Mouse (Mus musculus): ENCODE data around the gene Dnaaf3. TPM values are rescaled to one million over a fixed set of nuclear protein-coding genes. Genes with fewer than 3 reads are reported as not detected.
A peak's percentile ranks its signal among the peaks of the same experiment; 100 is the strongest.

Dnaaf3 gene
- total and polyA plus RNA-seq, 3 experiments, result 0.66 to 3.0 (median 0.98) TPM

DNA sequence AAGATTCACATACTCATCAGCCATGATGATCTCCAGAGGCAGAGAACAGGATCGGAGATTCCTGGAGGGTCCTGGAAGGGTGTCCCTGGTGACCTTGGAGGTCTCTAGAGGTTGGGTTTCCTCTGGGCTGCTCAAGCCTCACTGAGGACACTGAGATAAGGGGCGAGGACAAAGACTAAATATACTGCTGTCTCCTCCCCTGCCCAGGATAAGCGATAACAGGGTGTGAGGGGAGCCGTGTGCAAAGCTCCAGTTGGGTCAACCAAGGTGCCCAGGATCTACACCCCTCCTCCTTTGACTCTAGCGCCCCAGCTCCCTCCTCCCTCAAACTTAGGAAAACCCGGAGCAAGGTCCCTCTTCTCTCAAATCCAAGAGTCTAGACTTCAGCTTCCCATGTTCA lies 10.0 kb downstream of the Dnaaf3 start:
- no peak for DNase-seq

DNA sequence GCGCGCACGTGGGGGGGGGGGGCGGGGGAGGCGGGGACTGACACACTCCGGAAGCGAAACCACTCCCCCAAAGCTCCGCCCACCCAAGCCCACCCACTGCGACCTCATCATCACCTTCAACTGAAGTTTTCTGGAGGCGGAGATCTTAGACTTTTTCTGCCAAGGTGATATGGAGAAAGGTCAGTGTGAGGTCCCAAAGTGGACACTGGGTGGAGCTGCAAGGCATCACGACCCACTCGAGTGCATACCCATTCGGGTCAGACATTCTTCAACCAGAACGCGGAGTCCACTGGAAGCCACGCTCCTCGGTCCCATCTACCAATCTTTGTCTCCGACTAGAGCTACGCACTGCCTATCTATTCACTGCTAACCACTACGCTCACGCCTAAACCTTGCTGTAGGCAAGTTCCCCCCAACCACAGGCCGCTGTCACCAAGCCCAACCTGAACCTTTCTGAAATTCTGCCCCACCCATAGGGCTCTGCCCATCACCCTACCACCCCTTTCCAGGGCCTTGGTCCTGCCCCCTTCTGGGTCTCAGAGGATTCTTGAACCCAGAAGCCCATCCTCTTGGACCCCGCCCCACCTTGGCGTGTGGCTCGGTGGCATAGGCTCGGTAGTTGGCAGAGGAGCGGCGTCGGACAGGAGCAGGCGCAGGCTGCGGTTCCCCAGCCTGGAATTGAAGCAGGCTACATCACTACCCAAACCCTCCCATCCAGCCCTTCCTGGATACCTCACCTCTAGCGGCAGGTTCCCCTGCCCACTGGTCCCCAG lies 10.8 kb downstream of the Dnaaf3 start:
- DNase-seq, result no peak

DNA sequence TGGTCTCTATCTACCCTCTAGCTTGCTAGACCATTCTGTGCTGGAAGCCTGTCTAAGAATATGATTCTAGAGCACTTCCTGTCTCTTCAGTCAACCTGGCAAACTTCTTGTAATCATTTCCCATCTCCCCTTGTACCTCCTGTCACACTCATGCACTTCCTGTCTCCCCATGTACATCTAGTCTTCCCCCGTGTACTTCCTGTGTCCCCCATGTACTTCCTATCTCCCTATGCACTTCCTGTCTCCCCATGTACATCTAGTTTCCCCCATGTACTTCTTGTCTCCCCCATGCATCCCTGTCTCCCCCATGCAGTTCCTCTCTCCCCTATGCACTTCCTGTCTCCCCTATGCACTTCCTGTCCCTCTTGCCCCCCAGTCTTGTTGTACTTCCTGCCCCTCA lies 13.8 kb downstream of the Dnaaf3 start:
- no peak for DNase-seq

DNA sequence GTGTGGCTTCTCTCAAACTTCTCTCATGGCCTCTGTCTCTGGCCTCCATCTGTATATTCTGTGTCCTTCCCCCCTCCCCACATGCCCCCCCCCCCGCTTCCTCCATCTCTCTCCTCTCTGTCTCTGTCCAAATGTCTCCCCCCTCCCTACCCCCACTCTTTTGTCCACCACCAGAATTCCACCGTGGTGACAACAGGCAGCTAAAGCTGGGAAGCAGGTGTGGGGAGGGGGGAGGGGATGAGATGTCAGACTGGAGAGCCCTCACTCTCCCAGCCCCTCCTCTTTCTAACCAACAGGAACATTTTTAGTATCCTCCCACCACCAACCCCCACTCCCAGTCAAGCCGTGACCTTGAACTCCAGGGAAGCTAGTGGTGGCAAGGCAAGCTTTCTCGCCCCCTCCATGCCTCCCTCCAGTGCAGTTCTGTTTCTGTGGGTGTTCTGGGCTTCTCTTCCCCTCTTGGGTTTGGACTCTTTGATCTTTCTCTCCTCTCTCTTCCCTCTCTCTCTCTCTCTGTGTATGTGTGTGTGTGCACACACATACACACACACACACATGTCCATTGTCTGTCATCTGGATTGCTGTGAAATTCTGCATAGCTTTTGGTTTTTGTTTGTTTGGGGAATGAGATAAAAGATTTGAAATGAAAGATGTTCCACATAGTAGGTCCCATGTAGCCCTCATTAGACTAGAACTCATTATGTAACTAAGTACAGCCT lies 15.8 kb downstream of the Dnaaf3 start, which contains the start of gene Tnnt1:
TSS of gene Tnnt1 (minus strand) at position 51 of the 719 bp plus-strand sequence.
- no peak for DNase-seq

DNA sequence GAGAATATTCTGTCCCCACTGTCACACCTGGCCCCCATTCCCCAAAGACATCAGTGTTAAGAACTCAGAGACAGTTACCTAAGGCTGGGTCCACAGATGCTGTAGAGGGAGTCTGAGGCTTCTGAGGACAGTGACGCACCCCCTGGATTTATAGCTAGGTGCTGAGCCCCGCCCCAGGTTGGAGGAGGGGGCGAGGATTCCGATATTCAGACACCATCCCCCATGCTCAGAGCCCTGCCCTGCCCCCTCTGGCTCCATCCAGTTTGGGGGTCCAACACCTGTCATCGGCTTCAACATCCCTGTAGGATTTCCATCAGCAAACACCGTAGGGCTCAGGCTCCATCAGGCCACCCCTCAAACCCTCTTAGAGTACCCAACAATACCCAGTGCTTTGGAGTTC lies 16.4 kb downstream of the Dnaaf3 start:
- DNase-seq, result no peak

DNA sequence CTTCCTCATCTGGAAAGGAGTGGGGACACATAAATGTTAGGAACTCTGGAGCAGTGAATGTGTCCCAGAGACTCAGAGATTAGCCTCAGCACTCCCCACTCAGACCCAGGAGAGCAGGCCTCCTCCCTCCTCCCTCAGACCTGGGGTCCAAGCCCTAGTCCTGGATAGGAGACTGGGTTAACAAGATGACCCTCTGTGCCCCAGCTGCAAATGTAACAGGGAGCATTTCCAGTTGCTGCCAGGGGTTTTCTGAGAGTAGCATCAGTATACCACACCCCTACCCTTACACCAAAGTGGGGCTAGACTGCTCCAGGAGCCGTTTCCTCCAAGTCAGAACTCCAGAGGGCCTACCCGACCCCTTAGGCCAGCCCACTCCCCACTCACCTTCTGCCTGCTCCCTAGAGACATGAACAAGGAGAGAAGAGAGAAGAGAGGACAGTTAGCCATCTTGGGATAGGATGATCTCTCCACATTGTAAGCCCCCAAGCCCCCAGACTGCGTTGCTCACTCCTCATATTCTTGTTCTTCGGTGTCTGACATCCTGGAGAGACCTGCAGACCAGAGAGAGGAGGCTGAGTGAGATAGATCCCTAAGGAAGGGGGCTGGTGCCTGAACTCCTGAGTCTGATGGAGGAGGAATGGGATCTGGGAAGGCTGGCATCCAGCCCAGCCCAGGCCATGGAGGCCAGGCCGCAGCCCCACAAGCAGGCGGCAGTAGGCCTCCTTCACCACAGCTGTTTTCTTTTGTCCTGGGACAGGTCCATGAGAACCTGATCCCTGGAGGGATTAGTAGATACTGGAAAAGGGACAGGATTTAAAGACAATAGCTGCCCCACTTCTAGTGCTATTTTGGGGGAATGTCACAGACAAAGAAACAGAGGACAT lies 18.2 kb downstream of the Dnaaf3 start:
- DNase-seq, result no peak

DNA sequence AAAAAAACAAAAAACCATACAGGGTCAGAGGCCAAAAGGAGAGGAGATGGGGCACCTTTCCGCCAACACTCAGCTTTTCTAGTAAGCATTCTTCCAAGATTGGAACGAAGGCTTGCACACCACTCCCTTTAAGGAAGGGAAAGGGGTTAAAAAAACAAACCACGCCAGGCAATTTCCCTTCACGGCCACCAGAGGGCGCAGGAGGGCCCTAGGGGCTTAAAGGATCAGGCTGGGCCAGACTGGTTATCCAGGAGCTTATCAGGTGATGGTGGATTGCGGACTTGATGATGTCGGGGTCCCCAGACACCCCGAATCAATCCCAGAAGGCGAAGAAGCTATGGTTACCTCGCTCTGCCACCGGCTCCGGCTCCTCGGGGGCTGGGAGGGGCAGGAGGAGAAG lies 19.0 kb downstream of the Dnaaf3 start:
- DNase-seq, result no peak

DNA sequence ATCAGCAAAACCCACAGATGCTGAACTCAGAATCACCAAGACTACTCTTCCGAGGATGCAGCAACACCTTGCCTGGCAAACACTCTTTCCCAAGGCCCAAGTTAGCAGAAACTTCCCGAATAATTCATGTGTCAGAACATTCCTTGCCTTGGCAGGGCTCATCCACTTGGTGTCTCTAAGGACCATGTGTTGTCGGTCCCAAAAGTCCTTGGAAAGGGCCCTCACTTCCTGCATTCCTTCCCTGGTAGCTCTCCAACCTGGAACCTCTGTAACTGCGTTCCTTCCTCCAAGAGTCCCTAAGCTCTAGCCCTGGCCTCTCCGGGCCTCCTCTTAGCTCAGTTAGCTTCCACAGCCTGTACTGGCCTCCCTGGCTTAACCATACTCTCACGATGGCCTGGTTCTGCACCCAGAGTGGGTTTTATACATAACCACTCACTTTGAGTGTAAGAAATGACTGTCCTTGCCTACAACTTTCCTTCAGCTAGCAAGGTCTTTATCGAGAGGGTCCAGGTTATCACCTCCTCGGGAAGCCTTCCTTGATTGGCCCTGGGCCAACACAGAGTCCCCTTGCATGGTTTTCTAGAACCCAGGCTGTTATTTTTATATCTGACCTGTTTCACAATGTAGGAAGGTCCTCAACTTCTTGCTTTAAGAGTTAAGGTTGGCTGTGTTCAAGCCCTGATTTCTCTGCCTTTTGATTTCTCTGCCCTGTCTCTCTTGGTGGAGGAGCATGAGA lies 20.6 kb downstream of the Dnaaf3 start:
- DNase-seq, result no peak

DNA sequence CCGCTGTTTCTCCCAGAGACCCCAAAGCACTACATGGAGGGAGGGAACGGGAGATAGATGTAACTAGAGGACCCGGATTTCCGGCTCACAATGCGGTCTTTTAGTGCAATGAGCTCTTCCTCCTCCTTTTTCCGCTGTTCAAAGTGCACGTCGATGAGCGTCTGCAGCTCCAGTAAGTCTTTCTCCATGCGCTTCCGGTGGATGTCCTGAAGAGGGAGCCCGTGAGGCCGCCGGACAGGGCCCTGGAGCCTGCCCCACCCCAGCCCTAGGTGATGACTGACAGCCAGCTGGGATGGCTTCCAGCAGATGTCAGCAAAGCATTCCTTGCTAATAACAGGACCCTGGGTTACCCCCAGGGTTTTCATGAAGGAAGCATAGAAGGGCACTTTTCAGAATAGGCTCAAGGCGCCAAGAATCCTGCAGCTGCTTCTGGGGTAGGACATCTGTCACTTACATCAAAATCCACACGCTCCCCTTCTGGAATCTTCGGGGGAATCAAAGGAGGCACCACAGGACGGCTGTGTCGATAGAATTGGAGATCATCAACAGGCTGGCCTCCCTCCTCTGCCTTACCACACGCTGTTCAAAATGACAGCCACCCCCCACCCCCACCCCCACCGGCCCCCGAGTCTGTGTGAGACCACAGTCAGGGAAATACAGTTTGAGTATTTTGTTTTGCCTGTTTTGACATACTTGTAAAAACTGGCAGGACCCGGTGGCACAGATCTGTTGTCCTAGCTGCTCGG lies 22.2 kb downstream of the Dnaaf3 start:
- DNase-seq, result peak; percentile 77

DNA sequence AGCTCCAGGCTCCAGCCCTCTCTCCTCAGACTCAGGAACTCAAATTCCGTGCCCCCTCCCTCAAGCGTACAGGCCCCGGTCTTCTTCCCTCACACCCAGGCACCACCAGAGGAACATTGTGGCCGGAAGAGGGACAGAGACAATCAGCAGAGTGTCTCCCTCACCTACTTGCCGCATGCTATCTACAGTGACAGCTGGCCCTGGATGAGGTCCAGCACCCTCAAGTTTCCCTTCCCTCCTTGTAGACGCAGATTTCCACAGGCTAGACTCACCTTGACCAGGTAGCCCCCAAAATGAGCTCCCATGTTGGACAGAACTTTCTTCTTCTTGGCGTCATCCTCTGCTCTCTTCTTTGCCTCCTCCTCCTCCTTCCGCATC lies 23.5 kb downstream of the Dnaaf3 start:
- no peak for DNase-seq

DNA sequence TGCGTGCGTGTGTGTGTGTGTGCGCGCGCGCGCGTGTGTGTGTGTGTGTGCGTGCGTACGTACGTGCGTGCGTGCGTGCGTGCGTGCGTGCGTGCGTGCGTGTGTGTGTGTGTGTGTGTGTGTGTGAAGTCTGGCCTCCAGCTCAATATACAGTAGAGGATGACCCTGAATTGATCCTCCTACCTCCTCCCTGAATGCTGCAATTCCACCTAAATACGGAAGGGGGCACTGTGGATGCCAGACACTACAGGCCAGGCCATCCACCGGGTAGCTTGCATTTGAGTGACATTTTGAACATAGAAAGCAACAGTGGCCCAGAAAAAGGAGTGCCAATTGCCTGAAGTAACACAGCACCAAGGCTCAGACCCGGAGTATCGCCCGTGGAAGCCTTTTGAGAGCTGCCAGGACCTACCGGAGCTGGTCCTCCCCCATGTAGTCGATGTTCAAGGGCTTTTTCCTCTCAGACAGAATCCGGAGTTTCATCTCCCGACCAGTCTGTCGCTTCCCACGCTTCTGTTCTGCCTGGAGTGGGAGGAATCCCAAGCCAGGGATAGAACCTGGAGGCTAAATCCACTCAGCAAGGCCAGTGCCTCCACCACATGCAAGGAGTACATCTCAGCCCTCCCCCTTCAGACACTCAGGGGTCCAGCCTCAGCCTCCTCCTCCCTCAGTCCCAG lies 24.1 kb downstream of the Dnaaf3 start:
- DNase-seq, result no peak

DNA sequence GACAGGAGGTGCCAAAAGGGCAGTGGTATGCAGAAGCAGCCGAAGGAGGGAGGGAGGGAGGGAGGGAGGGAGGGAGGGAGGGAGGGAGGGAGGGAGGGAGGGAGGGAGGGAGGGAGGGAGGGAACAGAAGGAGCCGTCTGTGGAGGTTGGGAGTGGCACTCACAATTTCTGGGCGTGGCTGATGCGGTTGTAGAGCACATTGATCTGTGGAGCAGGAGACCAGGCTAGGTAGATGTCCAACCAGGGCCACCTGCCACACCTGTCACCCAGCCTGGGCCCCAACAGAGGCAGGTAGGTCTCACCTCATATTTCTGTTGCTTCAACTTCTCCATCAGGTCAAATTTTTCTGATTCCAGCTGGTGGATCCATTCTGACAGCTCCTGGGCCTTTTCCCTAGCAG lies 25.0 kb downstream of the Dnaaf3 start:
- no peak for DNase-seq

DNA sequence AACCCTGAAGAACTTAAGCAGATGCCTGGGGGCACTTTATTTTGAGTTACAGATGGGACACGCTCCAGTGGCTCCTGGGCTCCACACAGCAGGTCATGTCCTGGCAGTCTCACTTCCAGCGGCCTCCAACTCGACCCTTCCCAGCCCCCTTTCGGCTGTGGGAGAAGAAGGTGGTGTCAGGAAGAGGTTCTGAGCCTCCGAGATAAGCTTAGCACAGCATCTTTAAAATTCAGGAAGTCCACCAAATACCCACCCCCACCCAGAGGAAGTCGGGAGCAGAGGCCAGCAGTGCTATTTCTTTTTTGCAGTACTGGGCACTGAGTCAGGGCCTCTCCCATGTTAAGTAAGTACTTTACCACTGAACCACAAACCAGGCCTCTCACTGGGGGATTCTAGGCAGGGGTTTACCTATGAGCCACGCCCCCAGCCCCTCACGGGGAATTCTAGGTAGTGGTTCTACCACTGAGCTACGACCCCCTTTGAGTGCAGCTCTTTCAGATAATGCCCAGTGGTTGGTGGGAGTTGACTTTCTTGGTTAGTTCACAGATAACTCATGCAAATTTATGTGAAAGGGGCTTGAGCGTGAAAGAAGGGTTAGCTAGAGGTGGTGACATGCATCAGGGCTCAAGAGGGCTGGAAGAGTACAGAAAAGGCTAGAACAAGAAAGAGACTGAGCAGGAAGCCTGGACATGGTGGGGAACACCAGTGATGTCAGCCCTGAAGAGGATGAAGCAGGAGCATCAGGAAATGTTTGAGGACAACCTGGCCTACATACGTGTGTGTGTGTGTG lies 27.4 kb downstream of the Dnaaf3 start:
- DNase-seq, result no peak

DNA sequence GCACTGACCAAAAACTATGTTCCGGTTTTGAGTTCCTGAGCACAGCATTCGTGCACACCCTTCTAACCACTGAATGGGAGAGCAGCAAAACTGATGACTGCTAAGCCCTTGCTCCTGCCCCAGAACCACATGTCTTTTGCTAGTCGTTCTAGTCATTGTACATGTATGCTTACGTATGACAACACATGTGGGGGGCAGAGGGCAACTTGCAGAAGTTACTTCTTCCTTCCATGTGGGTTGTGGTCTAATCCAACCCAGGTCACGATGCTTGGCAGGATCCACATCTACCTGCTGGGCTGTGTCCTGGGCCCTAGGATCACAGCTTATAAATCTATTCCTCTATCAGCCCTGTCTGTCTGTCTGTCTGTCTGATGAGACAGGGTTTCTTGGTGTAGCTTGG lies 28.4 kb downstream of the Dnaaf3 start:
- DNase-seq, result no peak

DNA sequence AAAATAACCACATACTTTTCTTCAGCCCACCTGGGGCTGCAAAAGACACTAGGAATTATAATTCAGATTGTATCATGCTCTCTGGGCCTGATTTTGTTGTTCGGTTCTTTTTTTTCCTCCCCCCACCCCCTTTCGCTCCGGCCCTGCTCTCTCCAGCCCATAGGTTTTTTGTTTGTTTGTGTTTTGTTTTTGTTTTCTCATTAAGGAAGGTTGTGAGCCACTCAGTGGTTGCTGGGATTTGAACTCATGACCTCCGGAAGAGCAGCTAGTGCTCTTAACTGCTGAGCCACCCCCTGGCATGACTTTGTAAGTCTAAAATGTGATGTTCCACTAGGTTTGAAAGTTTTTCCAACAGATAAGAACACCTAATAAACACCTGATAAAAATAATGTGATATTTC lies 29.2 kb downstream of the Dnaaf3 start:
- DNase-seq, result no peak

DNA sequence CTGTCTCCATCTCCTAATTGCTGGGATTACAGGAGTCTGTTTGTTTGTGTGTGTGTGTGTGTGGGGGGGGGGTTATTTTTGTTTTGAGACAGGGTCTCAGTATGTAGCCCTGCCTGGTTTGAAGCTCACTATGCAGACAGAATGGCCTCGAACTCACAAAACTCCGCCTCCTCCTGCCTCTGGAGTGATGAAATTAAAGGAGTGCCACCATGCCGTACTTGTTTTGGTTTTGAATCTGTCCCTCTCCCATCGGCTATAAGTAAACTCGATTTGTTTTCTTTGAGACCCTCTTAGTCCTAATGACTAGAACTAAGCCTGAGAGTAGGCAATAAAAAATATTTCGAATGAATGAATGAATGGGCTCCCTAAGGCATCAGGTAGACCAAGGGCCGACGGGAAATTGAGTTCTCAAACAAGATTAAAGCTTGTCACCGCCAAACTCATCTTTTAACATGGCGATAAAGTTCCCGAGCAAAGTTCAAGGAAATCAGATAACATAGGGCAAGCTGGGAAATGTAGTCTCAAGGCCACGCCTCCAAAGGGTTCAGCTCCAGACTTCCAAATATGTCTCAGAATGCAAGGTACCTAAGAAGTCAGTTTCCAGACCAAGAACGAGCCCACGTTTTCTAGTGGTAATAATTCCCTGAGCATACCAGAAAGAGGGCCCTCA lies 29.7 kb downstream of the Dnaaf3 start:
- DNase-seq, result peak; percentile 74

DNA sequence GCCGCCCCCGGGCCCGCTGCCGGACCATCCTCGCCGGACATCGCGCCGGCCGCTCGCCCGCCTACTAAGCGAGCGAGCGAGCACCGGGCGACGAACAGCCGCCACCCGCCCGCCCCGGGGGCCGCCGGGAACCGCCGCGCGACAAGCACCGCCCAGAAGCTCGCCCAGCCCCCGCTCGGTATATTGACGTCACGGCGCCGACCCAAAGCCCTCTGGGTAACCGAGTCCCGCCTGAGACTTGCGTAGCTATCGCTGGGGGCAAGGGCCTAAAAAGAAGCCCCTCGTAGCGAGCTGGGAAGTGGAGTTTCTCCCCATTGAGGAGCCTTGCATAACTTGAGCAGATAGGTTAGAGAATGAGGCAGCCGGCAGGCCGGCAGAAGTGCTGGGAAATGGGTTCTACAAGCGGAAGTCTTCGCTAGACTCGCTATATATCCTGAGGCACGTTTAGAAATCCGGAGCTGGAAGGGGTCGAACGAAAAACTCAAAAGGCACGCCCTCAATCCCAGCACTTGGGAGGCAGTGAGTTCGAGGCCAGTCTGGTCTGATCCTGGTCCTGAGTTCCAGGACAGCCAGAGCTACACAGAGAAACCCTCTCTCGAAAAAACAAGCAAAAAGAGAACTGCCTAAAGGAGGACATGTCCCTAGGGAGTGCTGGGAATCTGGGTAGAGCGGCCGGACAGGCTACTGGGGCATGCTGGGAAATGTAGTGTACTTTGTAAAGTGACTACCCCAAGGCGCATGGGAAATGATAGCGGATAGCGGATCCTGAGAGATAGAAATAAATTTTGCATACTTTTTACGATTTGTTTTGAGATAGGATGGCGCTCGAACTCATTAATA lies 30.5 kb downstream of the Dnaaf3 start, which contains the start of gene Ppp1r12c:
TSS of gene Ppp1r12c (minus strand) at position 123 of the 840 bp plus-strand sequence.
- DNase-seq, result peak; percentile 98

DNA sequence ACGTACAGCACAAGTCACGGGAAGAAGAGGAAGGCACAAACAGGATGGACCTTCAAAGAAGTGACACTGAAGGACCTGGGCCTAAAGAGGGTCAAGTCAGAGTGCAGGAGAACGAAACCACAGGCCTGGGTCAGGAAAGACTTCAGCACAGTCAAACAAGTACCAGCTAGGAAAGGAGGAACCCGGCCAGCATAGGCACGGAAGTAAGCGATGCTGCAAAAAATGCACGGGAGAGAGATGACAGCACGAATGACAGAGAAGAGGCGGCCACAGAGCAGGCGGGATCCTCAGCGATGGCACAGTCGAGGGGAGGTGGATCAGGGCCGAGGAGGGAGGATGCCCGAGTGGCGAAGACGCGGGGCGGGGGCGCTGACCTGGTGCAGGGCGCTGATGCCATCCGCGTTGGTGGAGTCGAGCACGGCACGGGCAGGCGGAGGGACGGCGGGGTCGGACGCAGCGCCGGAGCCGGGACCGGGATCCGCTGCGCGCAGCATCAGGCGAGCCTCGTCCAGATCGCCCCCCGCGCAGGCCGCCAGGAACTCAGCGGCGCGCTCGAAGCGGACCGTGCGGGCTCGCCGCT lies 31.3 kb downstream of the Dnaaf3 start:
- peak; percentile 70 for DNase-seq

All from adrenal gland, adult 2 months (tissue).